8 mouse cellular contexts compared by ENCODE assay signal in genomic region chr14:121878176-121878858, GRCm38 (mm10). TPM values are rescaled to one million over a fixed set of nuclear protein-coding genes. Genes with fewer than 3 reads are reported as not detected.
DNase-seq lines count a peak whose midpoint lies in the region; ATAC-seq and TF ChIP-seq lines count a peak whose summit lies in the region.

Gene Ubac2 (plus strand): TSS chr14:121878620.

- peaks cover 5% of the 10 kb centered on the region for H3K27me3 ChIP-seq in C2C12 (ENCODE audit: control insufficient read depth, insufficient read depth, insufficient read length)
- peaks cover 3% of the 10 kb centered on the region for H3K27me3 ChIP-seq in erythroblast, embryonic 14.5 days (ENCODE audit: control insufficient read depth)
- no peaks in the 10 kb centered on the region for H3K27me3 ChIP-seq in heart, embryonic 11.5 days (ENCODE audit: control insufficient read depth, insufficient read depth, low read length)
- H3K27me3 ChIP-seq in kidney, embryonic 16.5 days (ENCODE audit: insufficient read depth, low read length) = no peaks in the 10 kb centered on the region
- no peaks in the 10 kb centered on the region for H3K27me3 ChIP-seq in liver, adult 2 months (ENCODE audit: control insufficient read depth, insufficient read depth, low read length)
- peaks cover 10% of the 10 kb centered on the region for H3K27me3 ChIP-seq in myocyte (ENCODE audit: control insufficient read depth, insufficient read depth, insufficient read length)
- H3K27me3 ChIP-seq in splenic B cell, adult 2 months (ENCODE audit: control insufficient read depth, insufficient read depth, low read length, poor library complexity, severe bottlenecking) = no peaks in the 10 kb centered on the region

- peaks cover 19% of the 10 kb centered on the region for H3K79me3 ChIP-seq in C2C12 (ENCODE audit: low read depth)

- peak; percentile 99 for DNase-seq in brain, embryonic 14.5 days (ENCODE audit: low read depth)
- peak; percentile 90 for DNase-seq in liver, adult 2 months (ENCODE audit: extremely low read depth, low read depth, low spot score)
- DNase-seq in splenic B cell, adult 2 months (ENCODE audit: low read depth, low spot score) = peak; percentile 99

- peak; percentile 97 for ATAC-seq in heart, embryonic 11.5 days (replicated peaks; ENCODE audit: insufficient number of reproducible peaks, low FRiP score, low TSS enrichment)
- ATAC-seq in kidney, embryonic 16.5 days (ENCODE audit: low FRiP score, low TSS enrichment) = peak; percentile 99

- TF ChIP-seq CTCF in C2C12 (IDR thresholded peaks at IDR 0.05; ENCODE audit: control insufficient read depth, insufficient read depth, insufficient read length) = no peak
- TF ChIP-seq CTCF in brain, embryonic 14.5 days (IDR thresholded peaks at IDR 0.05; ENCODE audit: borderline replicate concordance, extremely low read depth, insufficient read depth, insufficient read length) = no peak
- no peak for TF ChIP-seq CTCF in liver, adult 2 months (IDR thresholded peaks at IDR 0.05; ENCODE audit: low read depth, low read length)

- H3K27ac ChIP-seq in heart, embryonic 11.5 days (ENCODE audit: low read depth, low read length) = peak within 1 kb of the TSS; percentile 95
- peak within 1 kb of the TSS; percentile 98 for H3K27ac ChIP-seq in kidney, embryonic 16.5 days (ENCODE audit: low read length)
- H3K27ac ChIP-seq in liver, adult 2 months (replicated peaks; ENCODE audit: insufficient read depth, low read depth, low read length) = peak within 1 kb of the TSS; percentile 74

- TF ChIP-seq POLR2A in brain, embryonic 14.5 days (IDR thresholded peaks at IDR 0.05; ENCODE audit: borderline replicate concordance, extremely low read depth, insufficient read depth, insufficient read length, poor library complexity, severe bottlenecking) = peak; percentile 56; the same call in 1 of the 2 replicates
- TF ChIP-seq POLR2A in liver, adult 2 months (IDR thresholded peaks at IDR 0.05; ENCODE audit: extremely low read depth, insufficient read depth, low read length) = peak; percentile 58
- TF ChIP-seq POLR2A in myocyte (IDR thresholded peaks at IDR 0.05; ENCODE audit: insufficient read length, low read depth) = peak; percentile 54

- H3K79me2 ChIP-seq in C2C12 (ENCODE audit: control insufficient read depth, insufficient read depth) (peaks cover 47% of the 10 kb centered on the region), myocyte (ENCODE audit: control insufficient read depth, insufficient read depth) (peaks cover 29% of the 10 kb centered on the region)
- peaks cover 21% of the 10 kb centered on the region for H3K79me2 ChIP-seq in liver, adult 2 months (ENCODE audit: control insufficient read depth, insufficient read depth, low read length)

- H3K4me2 ChIP-seq in heart, embryonic 11.5 days = peak within 1 kb of the TSS; percentile 95
- H3K4me2 ChIP-seq in kidney, embryonic 16.5 days (replicated peaks; ENCODE audit: low read depth, low read length) = peak within 1 kb of the TSS; percentile 92
- peak within 1 kb of the TSS; percentile 91 for H3K4me2 ChIP-seq in myocyte (ENCODE audit: low read depth)

- no peaks in the 10 kb centered on the region for H3K36me3 ChIP-seq in C2C12 (ENCODE audit: control insufficient read depth, insufficient read depth)
- peaks cover 4% of the 10 kb centered on the region for H3K36me3 ChIP-seq in erythroblast, embryonic 14.5 days (ENCODE audit: control insufficient read depth)
- no peaks in the 10 kb centered on the region for H3K36me3 ChIP-seq in heart, embryonic 11.5 days (ENCODE audit: control insufficient read depth, insufficient read depth, low read length)
- no peaks in the 10 kb centered on the region for H3K36me3 ChIP-seq in kidney, embryonic 16.5 days (ENCODE audit: insufficient read depth, low read length)
- H3K36me3 ChIP-seq in liver, adult 2 months (ENCODE audit: control insufficient read depth, insufficient read depth, low read length) = no peaks in the 10 kb centered on the region
- no peaks in the 10 kb centered on the region for H3K36me3 ChIP-seq in myocyte (ENCODE audit: control insufficient read depth, insufficient read depth)
- H3K36me3 ChIP-seq in splenic B cell, adult 2 months (ENCODE audit: control insufficient read depth, insufficient read depth, low read length, poor library complexity, severe bottlenecking) = no peaks in the 10 kb centered on the region; the same call in 1 of the 2 replicates

- peak within 1 kb of the TSS; percentile 96 for H3K9ac ChIP-seq in heart, embryonic 11.5 days (ENCODE audit: low read depth, low read length)
- peak within 1 kb of the TSS; percentile 89 for H3K9ac ChIP-seq in kidney, embryonic 16.5 days (replicated peaks; ENCODE audit: low read length)
- H3K9ac ChIP-seq in liver, adult 2 months (ENCODE audit: low read depth, low read length) = peak within 1 kb of the TSS; percentile 88

- no peaks in the 10 kb centered on the region for H3K9me3 ChIP-seq in erythroblast, embryonic 14.5 days (ENCODE audit: control insufficient read depth, low read length)
- H3K9me3 ChIP-seq in heart, embryonic 11.5 days (replicated peaks; ENCODE audit: control insufficient read depth, low read length) = no peaks in the 10 kb centered on the region
- no peaks in the 10 kb centered on the region for H3K9me3 ChIP-seq in kidney, embryonic 16.5 days (ENCODE audit: low read length)

- H3K4me3 ChIP-seq in C2C12 (ENCODE audit: insufficient read depth, poor library complexity, severe bottlenecking) = peak within 1 kb of the TSS; percentile 93
- peak within 1 kb of the TSS; percentile 95 for H3K4me3 ChIP-seq in erythroblast, embryonic 14.5 days (replicated peaks)
- H3K4me3 ChIP-seq in heart, embryonic 11.5 days (ENCODE audit: low read depth, low read length) = peak within 1 kb of the TSS; percentile 86
- peak within 1 kb of the TSS; percentile 87 for H3K4me3 ChIP-seq in kidney, embryonic 16.5 days (ENCODE audit: low read length)
- peak within 1 kb of the TSS; percentile 79 for H3K4me3 ChIP-seq in liver, adult 2 months (ENCODE audit: insufficient read depth, low read depth, low read length)
- H3K4me3 ChIP-seq in myocyte = peak within 1 kb of the TSS; percentile 66

- H3K4me1 ChIP-seq in erythroblast, embryonic 14.5 days (ENCODE audit: control insufficient read depth) = peaks cover 23% of the 10 kb centered on the region
- peaks cover 1% of the 10 kb centered on the region; the same call in 1 of the 2 replicates for H3K4me1 ChIP-seq in heart, embryonic 11.5 days (ENCODE audit: control insufficient read depth, insufficient read depth, low read length)
- peaks cover 26% of the 10 kb centered on the region for H3K4me1 ChIP-seq in kidney, embryonic 16.5 days (ENCODE audit: insufficient read depth, low read length)
- peaks cover 10% of the 10 kb centered on the region for H3K4me1 ChIP-seq in liver, adult 2 months (ENCODE audit: control insufficient read depth, insufficient read depth, low read length)

- H3ac ChIP-seq in C2C12 (ENCODE audit: control insufficient read depth, insufficient read length, low read depth) (peak within 1 kb of the TSS; percentile 96), myocyte (ENCODE audit: control insufficient read depth, insufficient read length) (peak within 1 kb of the TSS; percentile 64)

- under 1% methylated on average over 60 of the region's 61 CpGs for WGBS in heart, embryonic 11.5 days (ENCODE audit: insufficient replicate concordance)
- under 1% methylated on average over 60 of the region's 61 CpGs for WGBS in kidney, embryonic 16.5 days
- WGBS in liver, adult 2 months = under 1% methylated on average over 61 of the region's 61 CpGs

TF ChIP-seq in C2C12, 6 proteins besides CTCF, POLR2A, EP300 and RAD21:
- TF ChIP-seq MAX (IDR thresholded peaks at IDR 0.05) (peak; percentile 66), USF1 (IDR thresholded peaks at IDR 0.05; ENCODE audit: low read depth) (no peak)

TF ChIP-seq in myocyte, 11 proteins besides CTCF, POLR2A, EP300 and RAD21:
- peak; percentile 72 for TF ChIP-seq SRF (IDR thresholded peaks at IDR 0.05; ENCODE audit: control insufficient read depth, insufficient read length, low read depth)
- no peak for TF ChIP-seq TCF12 (IDR thresholded peaks at IDR 0.05; ENCODE audit: insufficient read depth, poor library complexity, severe bottlenecking)
- no peak for TF ChIP-seq TCF3 (IDR thresholded peaks at IDR 0.05; ENCODE audit: insufficient read length, low read depth)
- peak; percentile 44 for TF ChIP-seq POLR2AphosphoS2 (IDR thresholded peaks at IDR 0.05; ENCODE audit: insufficient read length, low read depth)

RNA-seq across cellular contexts. Expression of gene Ubac2, which starts in this region (rescaled TPM):
- 37.8 TPM for polyA plus RNA-seq in C2C12 (2012; fragmentation: generic; extraction: Trizol)
- polyA plus RNA-seq in brain, embryonic 14.5 days (2012; rRNA removed) = 39.4 and 42.3 TPM in 2 replicates
- polyA plus RNA-seq in erythroblast, embryonic 14.5 days (2012) = 1.3 TPM in 2 replicates
- polyA plus RNA-seq in heart, embryonic 11.5 days (2014; fragmentation: Nextera tagmentation; extraction: Ambion mirVana) = 63.4 and 69.5 TPM in 2 replicates
- polyA plus RNA-seq in kidney, embryonic 16.5 days (2015; fragmentation: Nextera tagmentation; extraction: Ambion mirVana) = 77.5 and 79.1 TPM in 2 replicates
- 20.3 and 25.8 TPM in 2 replicates for total RNA-seq in liver, adult 2 months (2014; rRNA removed)
- 43.5 and 49.4 TPM in 2 replicates for polyA plus RNA-seq in liver, adult 2 months (2012; rRNA removed)
- polyA plus RNA-seq in myocyte (2012; fragmentation: generic; extraction: Trizol) = 33.1 TPM

Comparison
In these comparisons a context has a peak if more than half of its experiments do, and no peak if none do; other contexts are left out.
1. Peak in every context shown above with its lines: DNase-seq, ATAC-seq, H3K4me3 ChIP-seq and H3K27ac ChIP-seq.
2. RNA of gene Ubac2 (polyA plus RNA-seq): 77.5 to 79.1 TPM in kidney, embryonic 16.5 days, 63.4 to 69.5 TPM in heart, embryonic 11.5 days, 43.5 to 49.4 TPM in liver, adult 2 months, 39.4 to 42.3 TPM in brain, embryonic 14.5 days, 37.8 TPM in C2C12 (single experiment) and 33.1 TPM in myocyte (single experiment); 1.3 TPM in erythroblast, embryonic 14.5 days; every median in the first group is over 10 times any median in the second.